Comparison of ENCODE assay signal across 27 mouse cellular contexts in the genomic region with DNA sequence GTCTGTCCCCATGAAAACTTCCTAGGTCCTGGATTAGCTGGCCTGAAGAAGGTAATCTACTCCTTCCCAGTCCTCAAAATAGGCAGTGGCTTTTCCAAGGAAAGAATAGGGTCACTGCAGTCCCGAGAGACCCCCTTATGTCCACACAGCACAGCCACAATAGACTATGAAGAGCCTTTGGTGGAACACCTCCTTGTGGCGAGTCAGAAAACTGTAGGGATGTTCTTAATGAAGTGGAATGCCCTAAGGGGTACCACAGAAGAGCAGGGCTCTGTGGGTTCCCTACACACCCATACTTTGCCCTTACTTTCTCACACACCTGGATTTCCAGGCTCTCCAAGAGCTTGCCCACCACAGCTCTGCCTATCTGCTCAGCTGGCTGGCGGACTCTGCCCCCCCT.
DNase-seq lines count a peak whose midpoint lies in the region; ATAC-seq and TF ChIP-seq lines count a peak whose summit lies in the region.
"Had no signal": no experiment of that assay in that cellular context is flagged by ENCODE, and none has a peak within 500 bp of the region (broad histone marks: within the 10 kb centered on the region; RNA-seq: fewer than 3 reads in every experiment).

No protein-coding gene starts in this region.

- ATAC-seq in heart, embryonic 11.5 days (replicated peaks; ENCODE audit: insufficient number of reproducible peaks, low FRiP score, low TSS enrichment), result no peak
- ATAC-seq in liver, embryonic 14.5 days (ENCODE audit: insufficient read depth), result no peak
- ATAC-seq: activated CD4-positive, CD25-positive, alpha-beta regulatory T cell, adult 4 months; forebrain, embryonic 15.5 days; hindbrain, embryonic 16.5 days; Patski had no signal

- 75% methylated on average over 3 of the region's 3 CpGs for WGBS in heart, adult 2 months
- WGBS in heart, embryonic 11.5 days (ENCODE audit: insufficient replicate concordance), result 75% methylated on average over 3 of the region's 3 CpGs
- WGBS in liver, embryonic 14.5 days (ENCODE audit: insufficient replicate concordance), result 70% methylated on average over 3 of the region's 3 CpGs

- intact Hi-C loops in heart, adult 2 months (cut with DNase I), result no loop called here

- TF ChIP-seq CTCF in heart, adult 2 months (IDR thresholded peaks at IDR 0.05), result peak; percentile 33
- 0 out of 2 replicates have a peak, but pooled peaks have one; percentile 12 for TF ChIP-seq CTCF in liver, embryonic 14.5 days (IDR thresholded peaks at IDR 0.05; ENCODE audit: low read depth)

- no peak overlapping the region for H3K9ac ChIP-seq in heart, adult 2 months (ENCODE audit: low read depth, low read length)
- no peak overlapping the region for H3K9ac ChIP-seq in heart, embryonic 11.5 days (ENCODE audit: low read depth, low read length)
- no peak overlapping the region for H3K9ac ChIP-seq in liver, embryonic 14.5 days (replicated peaks)
- H3K9ac ChIP-seq: embryonic facial prominence, embryonic 13.5 days; forebrain, embryonic 15.5 days; heart, embryonic 13.5 days; liver, embryonic 13.5 days; stomach, embryonic 15.5 days had no signal

- H3K27ac ChIP-seq in heart, adult 2 months, result no peak overlapping the region
- H3K27ac ChIP-seq in heart, embryonic 11.5 days (ENCODE audit: low read depth, low read length), result no peak overlapping the region
- no peak overlapping the region for H3K27ac ChIP-seq in liver, embryonic 14.5 days
- H3K27ac ChIP-seq: embryonic facial prominence, embryonic 13.5 days; forebrain, embryonic 15.5 days; heart, embryonic 13.5 days; liver, embryonic 13.5 days; stomach, embryonic 15.5 days had no signal

- H3K36me3 ChIP-seq in heart, adult 2 months (ENCODE audit: control insufficient read depth, insufficient read depth, low read length), result no peaks in the 10 kb centered on the region
- peaks cover 2% of the 10 kb centered on the region; the same call in 1 of the 2 replicates for H3K36me3 ChIP-seq in heart, embryonic 11.5 days (ENCODE audit: control insufficient read depth, insufficient read depth, low read length)
- peaks cover 99% of the 10 kb centered on the region for H3K36me3 ChIP-seq in liver, embryonic 14.5 days (replicated peaks; ENCODE audit: control insufficient read depth, insufficient read depth, low read depth)
- H3K36me3 ChIP-seq: embryonic facial prominence, embryonic 13.5 days; forebrain, embryonic 15.5 days; stomach, embryonic 15.5 days had no signal

- no peak for TF ChIP-seq POLR2A in heart, adult 2 months (IDR thresholded peaks at IDR 0.05; ENCODE audit: insufficient read depth, low read depth, low read length)

- TF ChIP-seq EP300 in heart, adult 2 months (IDR thresholded peaks at IDR 0.05; ENCODE audit: insufficient read depth, low read depth, low read length), result no peak
- no peak for TF ChIP-seq EP300 in liver, embryonic 14.5 days (IDR thresholded peaks at IDR 0.05; ENCODE audit: low read depth)

- no peak overlapping the region for H3K4me2 ChIP-seq in heart, embryonic 11.5 days
- no peak overlapping the region for H3K4me2 ChIP-seq in liver, embryonic 14.5 days (ENCODE audit: low read depth)
- H3K4me2 ChIP-seq: embryonic facial prominence, embryonic 13.5 days; forebrain, embryonic 15.5 days; heart, embryonic 13.5 days; liver, embryonic 13.5 days; stomach, embryonic 15.5 days had no signal

- no peaks in the 10 kb centered on the region for H3K79me2 ChIP-seq in heart, adult 2 months (replicated peaks; ENCODE audit: control insufficient read depth, insufficient read depth, low read length)

- H3K27me3 ChIP-seq in heart, adult 2 months (ENCODE audit: control insufficient read depth, insufficient read depth, low read length), result no peaks in the 10 kb centered on the region
- H3K27me3 ChIP-seq in heart, embryonic 11.5 days (ENCODE audit: control insufficient read depth, insufficient read depth, low read length), result no peaks in the 10 kb centered on the region
- H3K27me3 ChIP-seq in liver, embryonic 14.5 days (ENCODE audit: control insufficient read depth, insufficient read depth, low read length), result no peaks in the 10 kb centered on the region
- H3K27me3 ChIP-seq: embryonic facial prominence, embryonic 13.5 days; forebrain, embryonic 15.5 days; liver, embryonic 13.5 days; Patski; stomach, embryonic 15.5 days had no signal

- no peak overlapping the region for H3K4me3 ChIP-seq in heart, adult 2 months
- no peak overlapping the region for H3K4me3 ChIP-seq in heart, embryonic 11.5 days (ENCODE audit: low read depth, low read length)
- no peak overlapping the region for H3K4me3 ChIP-seq in liver, embryonic 14.5 days (ENCODE audit: insufficient read depth in 1 of 2, low read depth in 2 of 2, low read length in 2 of 2)
- H3K4me3 ChIP-seq: embryonic facial prominence, embryonic 13.5 days; forebrain, embryonic 15.5 days; heart, embryonic 13.5 days; liver, embryonic 13.5 days; myocyte; stomach, embryonic 15.5 days had no signal

- no peaks in the 10 kb centered on the region for H3K9me3 ChIP-seq in heart, embryonic 11.5 days (replicated peaks; ENCODE audit: control insufficient read depth, low read length)
- H3K9me3 ChIP-seq in liver, embryonic 14.5 days (ENCODE audit: control insufficient read depth, low read length), result no peaks in the 10 kb centered on the region
- H3K9me3 ChIP-seq: embryonic facial prominence, embryonic 13.5 days; forebrain, embryonic 15.5 days; heart, embryonic 13.5 days; liver, embryonic 13.5 days; stomach, embryonic 15.5 days had no signal

- DNase-seq in heart, adult 2 months, result no peak
- no peak for DNase-seq in liver, embryonic 14.5 days (ENCODE audit: low read depth in 3 of 3, low spot score in 3 of 3)
- DNase-seq in liver (no peak), 416B (ENCODE audit: low read depth) (peak; percentile 9), R1 (ENCODE audit: low read depth, low spot score) (peak; percentile 40)
- no peak for DNase-seq in gastrocnemius, postnatal 25 days
- no peak for DNase-seq in right cerebral cortex, adult 18-20 months
- DNase-seq: adrenal gland, postnatal 10 days; cerebellum, postnatal 10 days; heart, postnatal 4 days; kidney, adult 18-20 months; kidney, postnatal 14 days; layer of hippocampus, adult 9-11 months; liver, embryonic 13.5 days; lung, postnatal 14 days; right cerebral cortex, postnatal 14 days; spleen, adult 18-20 months; thymus, adult 2 months had no signal

- H3K4me1 ChIP-seq in heart, adult 2 months (ENCODE audit: control insufficient read depth, insufficient read depth, low read length), result no peaks in the 10 kb centered on the region
- H3K4me1 ChIP-seq in heart, embryonic 11.5 days (ENCODE audit: control insufficient read depth, insufficient read depth, low read length), result no peaks in the 10 kb centered on the region
- no peaks in the 10 kb centered on the region for H3K4me1 ChIP-seq in liver, embryonic 14.5 days (replicated peaks; ENCODE audit: control insufficient read depth in 2 of 2, insufficient read depth in 2 of 2, low read length in 1 of 2)
- H3K4me1 ChIP-seq: embryonic facial prominence, embryonic 13.5 days; forebrain, embryonic 15.5 days; liver, embryonic 13.5 days; stomach, embryonic 15.5 days had no signal

Comparison
In these comparisons a context has a peak if more than half of its experiments do, and no peak if none do; other contexts are left out.
1. DNase-seq: peak in 416B (single experiment) and R1 (single experiment); none in heart, adult 2 months (0 of 2), liver, embryonic 14.5 days (0 of 3), liver (single experiment), gastrocnemius, postnatal 25 days (single experiment) and right cerebral cortex, adult 18-20 months (single experiment).